Mouse (Mus musculus) myocyte (in vitro differentiated cells): ENCODE data around the gene Hnrnpd.

Experiments used
- MYOD1 ChIP-seq, 3 experiments: IDR thresholded peaks; one replicate each; pipeline ENCODE4 v1.6.1; 2011; ENCODE audit warnings: control low read depth in 2 of 3, low read depth in 2 of 3, mild to moderate bottlenecking in 2 of 3, moderate library complexity in 1 of 3; ENCODE audit not compliant: insufficient read length in 2 of 3, control insufficient read depth in 1 of 3
- MYOG ChIP-seq, 3 experiments: IDR thresholded peaks; one replicate each; pipeline ENCODE4 v1.6.1; 2011; ENCODE audit warnings: control low read depth in 2 of 3, low read depth in 2 of 3, mild to moderate bottlenecking in 2 of 3; ENCODE audit not compliant: insufficient read length in 2 of 3, control insufficient read depth in 1 of 3, insufficient read depth in 1 of 3
- POLR2A ChIP-seq: IDR thresholded peaks from one replicate; pipeline ENCODE4 v1.6.1; 2011; ENCODE audit warnings: low read depth, mild to moderate bottlenecking, control low read depth, moderate library complexity; ENCODE audit not compliant: insufficient read length

- no peak for TF ChIP-seq MYOD1 (IDR thresholded peaks at IDR 0.05; ENCODE audit: control insufficient read depth in 1 of 3, insufficient read length in 2 of 3, low read depth in 2 of 3)
- no peak for TF ChIP-seq POLR2A
- no peak for TF ChIP-seq MYOG (IDR thresholded peaks at IDR 0.05; ENCODE audit: control insufficient read depth in 1 of 3, insufficient read depth in 1 of 3, insufficient read length in 2 of 3, low read depth in 2 of 3)
These were observed 46.8 kb downstream of the Hnrnpd start for GRCm38 (mm10) chr5:99931910-99932309.
